Mouse (Mus musculus) E14TG2a.4 (cell line): ENCODE data around the gene Smyd3.

Experiments used
- H3K27me3 ChIP-seq: 2 replicates; pipeline ENCODE4 v1.6.1; 2014; ENCODE audit warnings: low read length, control low read depth; ENCODE audit not compliant: insufficient read depth
- H3K36me3 ChIP-seq: 2 replicates; pipeline ENCODE4 v1.6.1; 2014; ENCODE audit warnings: low read length, control low read depth; ENCODE audit not compliant: insufficient read depth
- H3K4me1 ChIP-seq: replicated peaks from 2 replicates; pipeline ENCODE4 v1.6.1; 2014; ENCODE audit warnings: low read depth, low read length, control low read depth
- H3K4me3 ChIP-seq: replicated peaks from 2 replicates; pipeline ENCODE4 v1.5.1; 2014; ENCODE audit warnings: mild to moderate bottlenecking, low read length
- H3K9me3 ChIP-seq: 2 replicates; pipeline ENCODE4 v1.6.1; 2014; ENCODE audit warnings: low read length, control low read depth
- CTCF ChIP-seq: conservative IDR thresholded peaks from 2 replicates; pipeline ENCODE4 v1.5.1; 2014; ENCODE audit warnings: low read length
- NANOG ChIP-seq: IDR thresholded peaks from 2 replicates; pipeline ENCODE4 v1.6.1; 2014; ENCODE audit warnings: borderline replicate concordance, low read length, mixed read lengths
- POU5F1 ChIP-seq: IDR thresholded peaks from 2 replicates; pipeline ENCODE4 v1.6.1; 2014; ENCODE audit warnings: low read length, borderline replicate concordance

The Smyd3 gene

GRCm38 (mm10) chr1:178960015-178960559 lies 557.8 kb downstream of the Smyd3 start:
- H3K36me3 ChIP-seq, result no peaks in the 10 kb centered on the region
- peaks cover 16% of the 10 kb centered on the region for H3K4me1 ChIP-seq
- TF ChIP-seq CTCF, result peak; percentile 75
- no peak for TF ChIP-seq NANOG
- no peaks in the 10 kb centered on the region for H3K27me3 ChIP-seq
- H3K4me3 ChIP-seq, result no peak overlapping the region
- H3K9me3 ChIP-seq, result no peaks in the 10 kb centered on the region

- no peaks in the 10 kb centered on the region for H3K36me3 ChIP-seq
- TF ChIP-seq NANOG (no peak), CTCF (no peak), POU5F1 (no peak)
- no peaks in the 10 kb centered on the region for H3K9me3 ChIP-seq
- H3K4me3 ChIP-seq, result no peak overlapping the region
- peaks cover 16% of the 10 kb centered on the region for H3K4me1 ChIP-seq
- no peaks in the 10 kb centered on the region for H3K27me3 ChIP-seq
These were observed 559.2 kb downstream of the Smyd3 start for GRCm38 (mm10) chr1:178958641-178959040.

DNA sequence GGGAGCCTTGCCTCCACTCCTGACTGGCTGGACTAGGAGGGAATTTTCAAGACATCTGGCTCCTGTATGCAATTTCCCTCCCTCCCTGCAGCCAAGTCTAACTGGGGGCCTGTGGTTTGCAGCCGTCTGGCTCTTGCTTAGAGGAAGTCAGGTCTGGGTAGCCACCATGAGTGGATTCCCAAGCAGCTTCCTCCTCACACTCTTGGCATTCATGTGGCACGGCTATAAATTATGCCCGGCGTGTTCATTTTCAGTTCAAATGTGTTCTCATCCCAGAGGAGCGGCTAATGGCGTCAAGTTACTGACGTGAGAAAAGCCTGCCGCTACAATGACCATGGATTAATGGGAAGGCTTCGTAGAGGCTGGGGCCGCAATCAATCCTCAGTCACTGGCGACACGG lies 564.9 kb downstream of the Smyd3 start:
- TF ChIP-seq NANOG (no peak), CTCF (no peak), POU5F1 (no peak)
- H3K36me3 ChIP-seq, result no peaks in the 10 kb centered on the region

GRCm38 (mm10) chr1:178942251-178942963 lies 575.4 kb downstream of the Smyd3 start:
- Histone ChIP-seq H3K4me3 (no peak overlapping the region), H3K4me1 (peaks cover 3% of the 10 kb centered on the region; the same call in 1 of the 2 replicates)
- TF ChIP-seq NANOG (no peak), POU5F1 (no peak), CTCF (no peak)

More for the DNA sequence above, 564.9 kb downstream of the Smyd3 start:
- no peaks in the 10 kb centered on the region for H3K27me3 ChIP-seq
- H3K4me1 ChIP-seq, result no peaks in the 10 kb centered on the region
- no peak overlapping the region for H3K4me3 ChIP-seq
- peaks cover 3% of the 10 kb centered on the region for H3K9me3 ChIP-seq

GRCm38 (mm10) chr1:178940353-178940752 lies 577.5 kb downstream of the Smyd3 start:
- Histone ChIP-seq H3K27me3 (peaks cover 7% of the 10 kb centered on the region), H3K4me3 (no peak overlapping the region), H3K36me3 (no peaks in the 10 kb centered on the region), H3K9me3 (peaks cover 17% of the 10 kb centered on the region), H3K4me1 (peaks cover 3% of the 10 kb centered on the region; the same call in 1 of the 2 replicates)
- TF ChIP-seq POU5F1, result no peak
- TF ChIP-seq CTCF, result no peak
- TF ChIP-seq NANOG, result no peak

More at GRCm38 (mm10) chr1:178942251-178942963, 575.4 kb downstream of the Smyd3 start:
- Histone ChIP-seq H3K9me3 (peaks cover 17% of the 10 kb centered on the region), H3K36me3 (no peaks in the 10 kb centered on the region), H3K27me3 (0 out of 2 replicates have a peak, but pooled peaks cover 2% of the 10 kb centered on the region)

DNA sequence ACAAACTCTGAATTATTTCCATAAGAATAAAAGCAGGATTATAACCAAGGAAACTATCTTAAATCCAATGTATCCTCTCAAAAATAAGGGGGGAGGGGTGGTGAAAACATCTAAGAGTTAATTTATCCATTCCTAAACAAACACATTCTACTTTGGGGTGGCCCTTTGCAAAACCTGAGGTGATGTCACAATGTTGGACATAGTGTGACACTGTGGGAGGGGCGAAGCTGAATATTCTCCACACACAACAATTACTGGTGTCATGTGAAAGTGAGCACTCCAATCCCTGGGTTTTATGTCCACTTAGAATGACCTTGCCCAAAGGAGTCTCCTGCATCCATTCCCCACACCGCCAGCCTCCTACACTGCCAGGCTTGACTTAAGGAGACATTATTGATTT lies 580.9 kb downstream of the Smyd3 start:
- Histone ChIP-seq H3K4me3 (no peak overlapping the region), H3K27me3 (peaks cover 9% of the 10 kb centered on the region), H3K36me3 (no peaks in the 10 kb centered on the region), H3K4me1 (peaks cover 3% of the 10 kb centered on the region; the same call in 1 of the 2 replicates), H3K9me3 (peaks cover 14% of the 10 kb centered on the region)
- no peak for TF ChIP-seq POU5F1
- no peak for TF ChIP-seq NANOG
- no peak for TF ChIP-seq CTCF

GRCm38 (mm10) chr1:178936457-178936856 lies 581.4 kb downstream of the Smyd3 start:
- H3K36me3 ChIP-seq, result no peaks in the 10 kb centered on the region
- TF ChIP-seq CTCF, result no peak
- TF ChIP-seq POU5F1, result no peak
- TF ChIP-seq NANOG, result no peak
- no peak overlapping the region for H3K4me3 ChIP-seq
- peaks cover 14% of the 10 kb centered on the region for H3K9me3 ChIP-seq
- peaks cover 7% of the 10 kb centered on the region for H3K27me3 ChIP-seq
- peaks cover 3% of the 10 kb centered on the region; the same call in 1 of the 2 replicates for H3K4me1 ChIP-seq

- Histone ChIP-seq H3K9me3 (peaks cover 11% of the 10 kb centered on the region), H3K4me1 (peaks cover 3% of the 10 kb centered on the region; the same call in 1 of the 2 replicates), H3K27me3 (peaks cover 14% of the 10 kb centered on the region), H3K36me3 (no peaks in the 10 kb centered on the region), H3K4me3 (no peak overlapping the region)
- TF ChIP-seq NANOG (no peak), CTCF (no peak), POU5F1 (no peak)
These were observed 583.7 kb downstream of the Smyd3 start for GRCm38 (mm10) chr1:178933953-178934637.
